Mouse (Mus musculus) lung, postnatal 0 days (tissue): Measurements from ENCODE around the gene Olfr703. TPM values are rescaled to one million over a fixed set of nuclear protein-coding genes. Genes with fewer than 3 reads are reported as not detected.

ENCODE experiments used
- ATAC-seq: fragments of 200-750 bp; cut with Nextera tagmentation; 2 replicates; pipeline ENCODE4 v1.8.0; 2017; ENCODE audit warnings: moderate library complexity
- DNase-seq: peaks from one replicate; pipeline ENCODE4 v3.0.0-alpha.2; 2016; ENCODE audit warnings: low spot score
- H3K27ac ChIP-seq: fragments of 300-500 bp; sonication (generic); 2 replicates; pipeline ENCODE4 v1.5.1; 2014; ENCODE audit warnings: antibody characterized with exemption, mild to moderate bottlenecking, low read length, mixed read lengths
- H3K27me3 ChIP-seq: fragments of 300-500 bp; sonication (generic); replicated peaks from 2 replicates; pipeline ENCODE4 v1.6.1; 2014; ENCODE audit warnings: low read length, mixed read lengths; ENCODE audit not compliant: insufficient read depth
- H3K36me3 ChIP-seq: fragments of 300-500 bp; sonication (generic); 2 replicates; pipeline ENCODE4 v1.6.1; 2014; ENCODE audit warnings: low read length, mixed read lengths; ENCODE audit not compliant: insufficient read depth
- H3K4me1 ChIP-seq: fragments of 300-500 bp; sonication (generic); 2 replicates; pipeline ENCODE4 v1.6.1; 2014; ENCODE audit warnings: antibody characterized with exemption, low read depth, low read length, mixed read lengths; ENCODE audit not compliant: insufficient read depth
- H3K4me2 ChIP-seq: fragments of 300-500 bp; sonication (generic); replicated peaks from 2 replicates; pipeline ENCODE4 v1.6.1; 2014; ENCODE audit warnings: low read depth, mild to moderate bottlenecking, low read length, moderate library complexity, mixed read lengths
- H3K4me3 ChIP-seq: fragments of 300-500 bp; sonication (generic); 2 replicates; pipeline ENCODE4 v1.5.1; 2014; ENCODE audit warnings: low read depth, low read length
- H3K9ac ChIP-seq: fragments of 300-500 bp; sonication (generic); replicated peaks from 2 replicates; pipeline ENCODE4 v1.6.1; 2014; ENCODE audit warnings: low read depth, mild to moderate bottlenecking
- H3K9me3 ChIP-seq: fragments of 300-500 bp; sonication (generic); 2 replicates; pipeline ENCODE4 v1.6.1; 2016; ENCODE audit warnings: low read length, mixed read lengths
- CTCF ChIP-seq: IDR thresholded peaks from 2 replicates; pipeline ENCODE4 v1.5.1; 2016; ENCODE audit warnings: antibody characterized with exemption, mild to moderate bottlenecking
- EP300 ChIP-seq: IDR thresholded peaks from 2 replicates; pipeline ENCODE4 v1.6.1; 2016; ENCODE audit warnings: antibody characterized with exemption, mild to moderate bottlenecking, control low read depth
- WGBS: fragments of 180-500 bp; shearing (Covaris S2); extraction: QIAGEN DNeasy Blood & Tissue Kit; methylation state at CpG from one replicate; pipeline ENCODE4 v1.1.7; 2014; 5-methylcytosine and 5-hydroxymethylcytosine counted together
- polyA plus RNA-seq: library from polyadenylated mRNA; unstranded; fragments of >200 nt; fragmentation: Nextera tagmentation; extraction: Ambion mirVana; gene quantifications from 2 replicates; pipeline ENCODE4 v1.2.1, GENCODE M21; 2015

The Olfr703 gene
- polyA plus RNA-seq, 1 experiment from 2014 or later = not detected

DNA sequence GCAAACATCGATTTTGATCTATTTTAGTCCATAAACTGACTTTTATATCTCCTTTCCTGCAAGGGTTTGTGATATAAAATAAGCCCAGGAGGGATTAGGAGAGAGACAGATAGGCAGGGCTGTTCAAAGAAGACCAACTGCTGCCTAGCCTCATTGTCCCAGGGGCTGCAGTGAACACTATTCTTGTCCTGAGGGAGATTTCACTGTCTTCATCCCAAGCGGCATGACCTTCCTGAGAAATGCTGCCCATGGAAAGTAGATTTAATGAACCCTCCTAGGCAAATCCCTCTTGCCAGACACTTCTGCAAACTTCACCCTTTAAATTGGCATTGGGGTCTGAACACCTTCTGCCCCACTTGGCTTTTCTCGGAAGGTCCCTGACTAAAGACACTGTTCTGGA lies 33.6 kb downstream of the Olfr703 start, which contains the start of gene Olfr705:
Olfr705 (minus strand) TSS at position 101 of the 400 bp plus-strand sequence.
- 71% methylated on average over 3 of the region's 3 CpGs for WGBS
- no peak within 1 kb of the TSS for H3K4me2 ChIP-seq
- no peaks in the 10 kb centered on the region for H3K36me3 ChIP-seq
- ATAC-seq (no peak), DNase-seq (no peak)
- no peak within 1 kb of the TSS for H3K27ac ChIP-seq
- no peaks in the 10 kb centered on the region for H3K27me3 ChIP-seq
- H3K9me3 ChIP-seq = no peaks in the 10 kb centered on the region
- no peak within 1 kb of the TSS for H3K4me3 ChIP-seq
- TF ChIP-seq EP300 (no peak), CTCF (no peak)
- no peaks in the 10 kb centered on the region for H3K4me1 ChIP-seq
- no peak within 1 kb of the TSS for H3K9ac ChIP-seq

DNA sequence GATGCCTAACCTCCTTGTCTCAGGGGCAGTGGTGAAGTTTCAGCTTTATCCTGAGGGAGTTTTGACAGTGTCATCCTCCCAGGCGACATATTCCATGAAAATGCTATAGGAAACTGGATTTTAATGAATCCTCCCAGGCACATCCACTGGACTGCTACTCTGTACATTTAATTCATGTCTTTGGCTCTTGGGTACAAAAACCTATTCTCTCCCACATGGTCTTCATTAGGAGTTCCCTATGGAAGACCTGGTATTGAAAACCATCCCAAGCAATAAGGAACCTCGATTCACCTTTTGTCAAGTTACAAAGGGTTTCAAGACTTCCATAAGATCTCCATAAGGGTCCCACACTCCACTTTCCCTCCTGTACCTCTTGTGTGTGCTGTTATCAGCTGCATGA lies 44.9 kb downstream of the Olfr703 start, which contains the start of gene Olfr706:
Olfr706 (minus strand) TSS at position 101 of the 400 bp plus-strand sequence.
- no peak for ATAC-seq
- 63% methylated on average over 2 of the region's 2 CpGs for WGBS
- Histone ChIP-seq H3K4me2 (no peak within 1 kb of the TSS), H3K4me1 (no peaks in the 10 kb centered on the region), H3K36me3 (no peaks in the 10 kb centered on the region), H3K27ac (no peak within 1 kb of the TSS), H3K4me3 (no peak within 1 kb of the TSS), H3K9ac (no peak within 1 kb of the TSS), H3K9me3 (no peaks in the 10 kb centered on the region), H3K27me3 (no peaks in the 10 kb centered on the region)
- no peak for TF ChIP-seq CTCF
- TF ChIP-seq EP300 = no peak
- DNase-seq = no peak

Other genes with a start within 250 kb of the Olfr703 start
- not detected in 2 replicates for gene Olfr693, start 162.8 kb upstream of the Olfr703 start, polyA plus RNA-seq
- gene Olfr694, start 151.5 kb upstream of the Olfr703 start, polyA plus RNA-seq = not detected in 2 replicates
- gene Olfr695, start 127.0 kb upstream of the Olfr703 start, polyA plus RNA-seq = not detected in 2 replicates
- gene Olfr697, start 100.9 kb upstream of the Olfr703 start, polyA plus RNA-seq = not detected in 2 replicates
- not detected in 2 replicates for gene Olfr698, start 88.0 kb upstream of the Olfr703 start, polyA plus RNA-seq
- not detected in 2 replicates for gene Olfr699, start 50.2 kb upstream of the Olfr703 start, polyA plus RNA-seq
- gene Olfr700, start 34.5 kb upstream of the Olfr703 start, polyA plus RNA-seq = not detected in 2 replicates
- gene Olfr701, start 29.2 kb upstream of the Olfr703 start, polyA plus RNA-seq = not detected in 2 replicates
- gene Olfr702, start 9.5 kb upstream of the Olfr703 start, polyA plus RNA-seq = not detected in 2 replicates
- not detected in 2 replicates for gene Olfr704, start 19.8 kb downstream of the Olfr703 start, polyA plus RNA-seq
- not detected in 2 replicates for gene Olfr705, start 33.5 kb downstream of the Olfr703 start, polyA plus RNA-seq
- not detected in 2 replicates for gene Olfr706, start 44.8 kb downstream of the Olfr703 start, polyA plus RNA-seq
- gene Olfr707, start 57.9 kb downstream of the Olfr703 start, polyA plus RNA-seq = not detected in 2 replicates
- gene Olfr1532-ps1, start 64.6 kb downstream of the Olfr703 start, polyA plus RNA-seq = not detected in 2 replicates
- gene Olfr709-ps1, start 88.9 kb downstream of the Olfr703 start, polyA plus RNA-seq = not detected in 2 replicates
- not detected in 2 replicates for gene Olfr710, start 105.0 kb downstream of the Olfr703 start, polyA plus RNA-seq
- gene Olfr6, start 120.6 kb downstream of the Olfr703 start, polyA plus RNA-seq = not detected in 2 replicates
- not detected in 2 replicates for gene Olfr711, start 132.1 kb downstream of the Olfr703 start, polyA plus RNA-seq
- not detected in 2 replicates for gene Olfr2, start 162.7 kb downstream of the Olfr703 start, polyA plus RNA-seq
- not detected in 2 replicates for gene Olfr713, start 187.8 kb downstream of the Olfr703 start, polyA plus RNA-seq
- gene Olfr714, start 227.6 kb downstream of the Olfr703 start, polyA plus RNA-seq = not detected in 2 replicates
- gene Olfr17, start 249.9 kb downstream of the Olfr703 start, polyA plus RNA-seq = not detected in 2 replicates